Mouse (Mus musculus) limb, embryonic 11.5 days (tissue): Measurements from ENCODE around the gene Fam81b. TPM values are rescaled to one million over a fixed set of nuclear protein-coding genes. Genes with fewer than 3 reads are reported as not detected.

Experiments used
- ATAC-seq: fragments of 200-750 bp; cut with Nextera tagmentation; 2 replicates; pipeline ENCODE4 v1.8.0; 2017; ENCODE audit warnings: low read depth; ENCODE audit not compliant: insufficient number of reproducible peaks, low FRiP score, low TSS enrichment
- DNase-seq: peaks from one replicate; pipeline ENCODE4 v3.0.0-alpha.2; 2015; ENCODE audit warnings: low spot score
- H3K27ac ChIP-seq: fragments of 300-500 bp; sonication (generic); replicated peaks from 2 replicates; pipeline ENCODE4 v1.5.1; 2014; ENCODE audit warnings: low read depth, mild to moderate bottlenecking, low read length
- H3K27me3 ChIP-seq: fragments of 300-500 bp; sonication (generic); 2 replicates; pipeline ENCODE4 v1.6.1; 2014; ENCODE audit warnings: mild to moderate bottlenecking, low read length, mixed read lengths; ENCODE audit not compliant: control insufficient read depth, insufficient read depth
- H3K36me3 ChIP-seq: fragments of 300-500 bp; sonication (generic); 2 replicates; pipeline ENCODE4 v1.6.1; 2014; ENCODE audit warnings: mild to moderate bottlenecking, low read length, moderate library complexity, mixed read lengths; ENCODE audit not compliant: control insufficient read depth, insufficient read depth
- H3K4me1 ChIP-seq: fragments of 300-500 bp; sonication (generic); 2 replicates; pipeline ENCODE4 v1.6.1; 2014; ENCODE audit warnings: low read length, mixed read lengths; ENCODE audit not compliant: control insufficient read depth, insufficient read depth
- H3K4me2 ChIP-seq: fragments of 300-500 bp; sonication (generic); 2 replicates; pipeline ENCODE4 v1.6.1; 2014; ENCODE audit warnings: low read depth, mild to moderate bottlenecking, moderate library complexity; ENCODE audit not compliant: severe bottlenecking
- H3K4me3 ChIP-seq: fragments of 300-500 bp; sonication (generic); 2 replicates; pipeline ENCODE4 v1.5.1; 2014; ENCODE audit warnings: low read depth, low read length
- H3K9ac ChIP-seq: fragments of 300-500 bp; sonication (generic); 2 replicates; pipeline ENCODE4 v1.6.1; 2014; ENCODE audit warnings: mild to moderate bottlenecking, low read length
- H3K9me3 ChIP-seq: fragments of 300-500 bp; sonication (generic); 2 replicates; pipeline ENCODE4 v1.6.1; 2016; ENCODE audit warnings: low read length; ENCODE audit not compliant: control insufficient read depth
- WGBS: fragments of 180-500 bp; shearing (Covaris S2); extraction: QIAGEN DNeasy Blood & Tissue Kit; methylation state at CpG from one replicate; pipeline ENCODE4 v1.1.7; 2014; 5-methylcytosine and 5-hydroxymethylcytosine counted together
- polyA plus RNA-seq: library from polyadenylated mRNA; unstranded; fragments of >200 nt; fragmentation: Nextera tagmentation; extraction: Ambion mirVana; gene quantifications from 2 replicates; pipeline ENCODE4 v1.2.1, GENCODE M21; 2014

The Fam81b gene
- polyA plus RNA-seq, 1 experiment from 2014 or later, result not detected

- no peak for DNase-seq
- 81% methylated on average over 2 of the region's 2 CpGs for WGBS
- ATAC-seq, result no peak
- Histone ChIP-seq H3K4me2 (no peak overlapping the region), H3K9ac (no peak overlapping the region), H3K9me3 (no peaks in the 10 kb centered on the region), H3K36me3 (no peaks in the 10 kb centered on the region), H3K27ac (no peak overlapping the region), H3K4me1 (no peaks in the 10 kb centered on the region), H3K27me3 (no peaks in the 10 kb centered on the region), H3K4me3 (no peak overlapping the region)
These were observed 89.9 kb downstream of the Fam81b start for GRCm38 (mm10) chr13:76214928-76215327.

DNA sequence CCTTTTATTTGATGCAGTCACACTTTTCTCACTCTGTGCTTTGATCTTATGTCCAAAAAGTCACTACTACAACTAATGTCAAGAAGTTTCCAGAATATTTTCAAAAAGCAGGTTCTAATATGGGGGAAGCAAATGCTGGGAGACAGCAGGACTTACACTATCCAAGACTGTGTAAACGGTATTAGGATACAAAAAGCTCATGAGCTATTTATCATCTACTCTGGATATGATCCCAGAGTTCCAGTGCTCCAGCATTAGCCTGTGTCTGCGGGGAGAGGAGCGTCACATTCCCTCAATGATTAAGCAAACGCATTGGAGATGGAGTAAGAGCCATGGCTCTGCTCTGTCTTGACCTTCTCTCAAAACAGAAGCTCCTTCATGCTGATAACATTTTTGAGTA, 104.9 kb downstream of the Fam81b start:
- no peaks in the 10 kb centered on the region for H3K36me3 ChIP-seq
- no peaks in the 10 kb centered on the region for H3K27me3 ChIP-seq
- WGBS, result 92% methylated on average over 4 of the region's 4 CpGs
- H3K4me2 ChIP-seq, result no peak overlapping the region
- H3K4me3 ChIP-seq, result no peak overlapping the region
- DNase-seq (no peak), ATAC-seq (no peak)
- H3K4me1 ChIP-seq, result no peaks in the 10 kb centered on the region
- H3K27ac ChIP-seq, result no peak overlapping the region
- H3K9me3 ChIP-seq, result no peaks in the 10 kb centered on the region
- no peak overlapping the region for H3K9ac ChIP-seq

- no peak overlapping the region for H3K9ac ChIP-seq
- H3K36me3 ChIP-seq, result no peaks in the 10 kb centered on the region
- H3K9me3 ChIP-seq, result no peaks in the 10 kb centered on the region
- no peak for ATAC-seq
- no peak overlapping the region for H3K27ac ChIP-seq
- 88% methylated on average over 3 of the region's 3 CpGs for WGBS
- H3K4me3 ChIP-seq, result no peak overlapping the region
- no peaks in the 10 kb centered on the region for H3K4me1 ChIP-seq
- no peaks in the 10 kb centered on the region for H3K27me3 ChIP-seq
- H3K4me2 ChIP-seq, result no peak overlapping the region
- DNase-seq, result no peak
These were observed 107.5 kb downstream of the Fam81b start for GRCm38 (mm10) chr13:76197297-76197848.

DNA sequence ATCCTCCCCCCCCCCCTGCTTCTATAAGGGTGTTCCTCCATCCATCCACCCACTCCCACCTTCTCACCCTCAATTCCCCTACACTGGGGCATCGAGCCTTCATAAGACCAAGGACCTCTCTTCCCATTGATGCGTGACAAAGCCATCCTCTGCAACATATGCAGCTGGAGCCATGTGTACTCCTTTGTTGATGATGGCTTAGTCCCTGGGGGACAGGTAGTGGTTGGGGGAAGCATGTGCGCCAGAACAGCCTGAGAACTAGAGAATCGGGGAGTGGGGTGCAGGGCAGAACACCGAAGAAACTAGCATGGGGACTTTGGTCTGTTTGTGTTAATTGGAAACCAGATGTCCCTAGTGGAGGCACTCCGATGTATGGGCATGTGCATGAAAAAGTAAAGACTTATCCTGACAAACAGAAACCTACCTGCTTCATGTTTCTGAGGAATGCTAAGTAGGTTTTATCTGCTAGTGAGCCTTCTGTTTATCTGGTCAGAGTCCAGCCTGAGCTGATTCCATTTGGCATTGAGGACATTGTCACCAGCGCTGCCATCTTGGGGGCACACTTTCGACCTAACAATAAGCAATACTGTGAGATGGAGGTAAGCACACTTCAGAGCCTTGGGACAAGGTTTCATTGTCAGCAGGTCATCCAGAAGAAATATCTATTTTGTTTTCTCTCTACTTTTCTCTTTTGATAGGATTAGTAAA, 109.3 kb downstream of the Fam81b start:
- no peak overlapping the region for H3K4me3 ChIP-seq
- no peak for ATAC-seq
- 95% methylated on average over 8 of the region's 8 CpGs for WGBS

GRCm38 (mm10) chr13:76194937-76195336, 109.9 kb downstream of the Fam81b start:
- Histone ChIP-seq H3K9me3 (no peaks in the 10 kb centered on the region), H3K36me3 (peaks cover 2% of the 10 kb centered on the region; the same call in 1 of the 2 replicates), H3K27me3 (no peaks in the 10 kb centered on the region), H3K4me1 (no peaks in the 10 kb centered on the region), H3K4me2 (no peak overlapping the region), H3K4me3 (no peak overlapping the region), H3K27ac (no peak overlapping the region), H3K9ac (no peak overlapping the region)
- ATAC-seq (no peak), DNase-seq (no peak)

More for the DNA sequence above, 109.3 kb downstream of the Fam81b start:
- Histone ChIP-seq H3K9ac (no peak overlapping the region), H3K27ac (no peak overlapping the region), H3K4me2 (no peak overlapping the region), H3K36me3 (0 out of 2 replicates have a peak, but pooled peaks cover under 1% of the 10 kb centered on the region), H3K4me1 (no peaks in the 10 kb centered on the region), H3K9me3 (no peaks in the 10 kb centered on the region), H3K27me3 (no peaks in the 10 kb centered on the region)
- DNase-seq, result no peak

DNA sequence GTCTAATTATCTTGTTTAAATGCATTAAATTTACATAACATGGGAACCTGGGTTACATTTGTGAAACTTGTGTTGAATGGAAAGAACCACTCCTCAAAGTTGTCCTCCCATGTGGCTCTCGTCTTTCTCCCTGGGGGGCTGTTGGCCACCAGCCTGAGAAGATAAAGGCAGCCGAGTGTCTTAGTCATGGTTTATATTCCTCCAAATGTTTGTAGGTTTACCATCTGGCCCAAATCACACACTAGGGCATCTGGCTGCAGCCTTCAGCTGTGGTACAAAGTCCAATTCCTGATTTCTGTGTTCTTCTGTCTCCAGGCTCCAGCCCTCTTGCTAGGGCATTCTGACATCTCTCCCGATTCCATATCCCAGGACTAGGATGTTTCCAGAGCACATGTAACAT, 114.6 kb downstream of the Fam81b start:
- Histone ChIP-seq H3K4me1 (no peaks in the 10 kb centered on the region), H3K9me3 (no peaks in the 10 kb centered on the region), H3K4me2 (no peak overlapping the region), H3K36me3 (peaks cover 2% of the 10 kb centered on the region; the same call in 1 of the 2 replicates), H3K27ac (no peak overlapping the region), H3K27me3 (no peaks in the 10 kb centered on the region), H3K9ac (no peak overlapping the region), H3K4me3 (no peak overlapping the region)
- ATAC-seq (no peak), DNase-seq (no peak)
- WGBS, result 81% methylated on average over 3 of the region's 3 CpGs

GRCm38 (mm10) chr13:76189190-76189589, 115.7 kb downstream of the Fam81b start:
- no peak overlapping the region for H3K4me3 ChIP-seq
- no peaks in the 10 kb centered on the region for H3K9me3 ChIP-seq
- DNase-seq (no peak), ATAC-seq (no peak)
- H3K27ac ChIP-seq, result no peak overlapping the region
- no peak overlapping the region for H3K4me2 ChIP-seq
- H3K4me1 ChIP-seq, result no peaks in the 10 kb centered on the region
- H3K27me3 ChIP-seq, result no peaks in the 10 kb centered on the region
- peaks cover 2% of the 10 kb centered on the region; the same call in 1 of the 2 replicates for H3K36me3 ChIP-seq
- 91% methylated on average over 3 of the region's 3 CpGs for WGBS
- H3K9ac ChIP-seq, result no peak overlapping the region

DNA sequence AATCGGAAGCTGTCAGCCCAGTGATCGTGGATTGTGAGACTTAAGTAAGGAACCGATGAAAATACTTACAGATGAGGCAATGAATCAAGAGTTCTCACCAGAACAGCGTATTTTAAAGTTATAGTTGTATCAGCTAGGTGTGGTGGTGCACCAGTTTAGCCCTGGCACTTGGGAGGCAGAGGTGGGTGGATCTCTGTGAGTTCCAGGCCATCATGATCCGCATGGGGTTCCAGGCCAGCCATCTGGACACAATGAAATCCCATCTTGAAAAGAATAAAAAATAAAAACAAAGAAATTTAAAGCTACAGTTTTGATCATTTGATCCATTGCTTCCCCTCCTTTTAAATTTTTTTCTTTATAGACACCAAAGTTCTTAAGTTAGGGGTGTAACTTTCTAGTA, 117.2 kb downstream of the Fam81b start:
- H3K27ac ChIP-seq, result no peak overlapping the region
- no peak for ATAC-seq
- H3K4me2 ChIP-seq, result no peak overlapping the region
- WGBS, result 97% methylated on average over 5 of the region's 5 CpGs
- H3K27me3 ChIP-seq, result no peaks in the 10 kb centered on the region
- no peak overlapping the region for H3K9ac ChIP-seq
- no peaks in the 10 kb centered on the region for H3K4me1 ChIP-seq
- H3K36me3 ChIP-seq, result peaks cover 2% of the 10 kb centered on the region; the same call in 1 of the 2 replicates
- H3K9me3 ChIP-seq, result no peaks in the 10 kb centered on the region
- no peak for DNase-seq
- no peak overlapping the region for H3K4me3 ChIP-seq
